Mouse (Mus musculus): Measurements from ENCODE around the gene Fgfr3. TPM values are rescaled to one million over a fixed set of nuclear protein-coding genes. Genes with fewer than 3 reads are reported as not detected.

The Fgfr3 gene
- polyA plus RNA-seq (2014; fragmentation: Nextera tagmentation; extraction: Ambion mirVana) = 11.1 and 13.7 TPM in 2 replicates

- peak within 1 kb of the TSS; percentile 19; the same call in 1 of the 2 replicates for H3K27ac ChIP-seq (ENCODE audit: low read depth)
- H3K4me1 ChIP-seq (replicated peaks; ENCODE audit: control insufficient read depth, insufficient read depth, low read length) = peaks cover 16% of the 10 kb centered on the region
- no peaks in the 10 kb centered on the region for H3K9me3 ChIP-seq (ENCODE audit: control insufficient read depth, low read length)
- H3K27me3 ChIP-seq (replicated peaks; ENCODE audit: control insufficient read depth, insufficient read depth, low read length) = peaks cover 18% of the 10 kb centered on the region
- H3K4me3 ChIP-seq (ENCODE audit: low read depth, low read length) = peak within 1 kb of the TSS; percentile 74
- ATAC-seq (replicated peaks; ENCODE audit: low FRiP score, low TSS enrichment, low read depth) (peak; percentile 59), DNase-seq (ENCODE audit: low spot score) (peak; percentile 88)
- no peaks in the 10 kb centered on the region for H3K36me3 ChIP-seq (ENCODE audit: control insufficient read depth, insufficient read depth, low read length)
- peak within 1 kb of the TSS; percentile 59 for H3K9ac ChIP-seq (ENCODE audit: low read length)
- under 1% methylated on average over 72 of the region's 73 CpGs for WGBS
- H3K4me2 ChIP-seq (ENCODE audit: low read length) = peak within 1 kb of the TSS; percentile 99
These were observed at the start of gene Fgfr3 for GRCm38 (mm10) chr5:33721541-33722265. Fgfr3 (plus strand) TSS chr5:33721674.

GRCm38 (mm10) chr5:33674439-33674838 is 47.0 kb upstream of the Fgfr3 start:
- DNase-seq (ENCODE audit: low spot score) = peak; percentile 51
- no peak overlapping the region; the same call in 1 of the 2 replicates for H3K27ac ChIP-seq (ENCODE audit: low read depth)
- H3K9ac ChIP-seq (ENCODE audit: low read length) = no peak overlapping the region
- no peak overlapping the region for H3K4me2 ChIP-seq (ENCODE audit: low read length)
- 86% methylated on average over 3 of the region's 3 CpGs for WGBS
- no peaks in the 10 kb centered on the region for H3K4me1 ChIP-seq (replicated peaks; ENCODE audit: control insufficient read depth, insufficient read depth, low read length)
- H3K27me3 ChIP-seq (replicated peaks; ENCODE audit: control insufficient read depth, insufficient read depth, low read length) = no peaks in the 10 kb centered on the region
- no peak overlapping the region for H3K4me3 ChIP-seq (ENCODE audit: low read depth, low read length)
- ATAC-seq (replicated peaks; ENCODE audit: low FRiP score, low TSS enrichment, low read depth) = peak; percentile 40; the same call in 1 of the 2 replicates
- H3K9me3 ChIP-seq (ENCODE audit: control insufficient read depth, low read length) = no peaks in the 10 kb centered on the region
- H3K36me3 ChIP-seq (ENCODE audit: control insufficient read depth, insufficient read depth, low read length) = peaks cover 42% of the 10 kb centered on the region

- ATAC-seq (replicated peaks; ENCODE audit: low FRiP score, low TSS enrichment, low read depth) = no peak; the same call in 1 of the 2 replicates
These were observed 45.5 kb upstream of the Fgfr3 start for GRCm38 (mm10) chr5:33675964-33676363.

GRCm38 (mm10) chr5:33678244-33678643 is 43.2 kb upstream of the Fgfr3 start:
- no peak overlapping the region for H3K27ac ChIP-seq (ENCODE audit: low read depth)
- 82% methylated on average over 5 of the region's 5 CpGs for WGBS
- no peak overlapping the region for H3K4me2 ChIP-seq (ENCODE audit: low read length)
- DNase-seq (ENCODE audit: low spot score) (no peak), ATAC-seq (replicated peaks; ENCODE audit: low FRiP score, low TSS enrichment, low read depth) (no peak)
- H3K4me3 ChIP-seq (ENCODE audit: low read depth, low read length) = no peak overlapping the region
- H3K36me3 ChIP-seq (ENCODE audit: control insufficient read depth, insufficient read depth, low read length) = peaks cover 4% of the 10 kb centered on the region; the same call in 1 of the 2 replicates
- no peak overlapping the region for H3K9ac ChIP-seq (ENCODE audit: low read length)
- H3K27me3 ChIP-seq (replicated peaks; ENCODE audit: control insufficient read depth, insufficient read depth, low read length) = no peaks in the 10 kb centered on the region
- H3K9me3 ChIP-seq (ENCODE audit: control insufficient read depth, low read length) = no peaks in the 10 kb centered on the region
- no peaks in the 10 kb centered on the region for H3K4me1 ChIP-seq (replicated peaks; ENCODE audit: control insufficient read depth, insufficient read depth, low read length)

More at GRCm38 (mm10) chr5:33675964-33676363, 45.5 kb upstream of the Fgfr3 start:
- H3K36me3 ChIP-seq (ENCODE audit: control insufficient read depth, insufficient read depth, low read length) = peaks cover 27% of the 10 kb centered on the region
- no peak overlapping the region for H3K27ac ChIP-seq (ENCODE audit: low read depth)
- peak; percentile 82 for DNase-seq (ENCODE audit: low spot score)
- no peak overlapping the region for H3K9ac ChIP-seq (ENCODE audit: low read length)
- WGBS = 12% methylated on average over 1 of the region's 1 CpGs
- no peaks in the 10 kb centered on the region for H3K9me3 ChIP-seq (ENCODE audit: control insufficient read depth, low read length)
- H3K27me3 ChIP-seq (replicated peaks; ENCODE audit: control insufficient read depth, insufficient read depth, low read length) = no peaks in the 10 kb centered on the region
- no peak overlapping the region for H3K4me2 ChIP-seq (ENCODE audit: low read length)
- H3K4me1 ChIP-seq (replicated peaks; ENCODE audit: control insufficient read depth, insufficient read depth, low read length) = no peaks in the 10 kb centered on the region
- H3K4me3 ChIP-seq (ENCODE audit: low read depth, low read length) = no peak overlapping the region

GRCm38 (mm10) chr5:33681044-33681443 is 40.4 kb upstream of the Fgfr3 start:
- Histone ChIP-seq H3K4me2 (ENCODE audit: low read length) (no peak overlapping the region), H3K36me3 (ENCODE audit: control insufficient read depth, insufficient read depth, low read length) (no peaks in the 10 kb centered on the region), H3K9ac (ENCODE audit: low read length) (no peak overlapping the region), H3K9me3 (ENCODE audit: control insufficient read depth, low read length) (no peaks in the 10 kb centered on the region), H3K4me1 (replicated peaks; ENCODE audit: control insufficient read depth, insufficient read depth, low read length) (no peaks in the 10 kb centered on the region), H3K4me3 (ENCODE audit: low read depth, low read length) (no peak overlapping the region), H3K27me3 (replicated peaks; ENCODE audit: control insufficient read depth, insufficient read depth, low read length) (no peaks in the 10 kb centered on the region), H3K27ac (ENCODE audit: low read depth) (no peak overlapping the region)
- DNase-seq (ENCODE audit: low spot score) (peak; percentile 50), ATAC-seq (replicated peaks; ENCODE audit: low FRiP score, low TSS enrichment, low read depth) (no peak)
- WGBS = 52% methylated on average over 3 of the region's 3 CpGs

- Histone ChIP-seq H3K27me3 (replicated peaks; ENCODE audit: control insufficient read depth, insufficient read depth, low read length) (no peaks in the 10 kb centered on the region), H3K4me2 (ENCODE audit: low read length) (no peak overlapping the region), H3K27ac (ENCODE audit: low read depth) (no peak overlapping the region), H3K9me3 (ENCODE audit: control insufficient read depth, low read length) (no peaks in the 10 kb centered on the region), H3K9ac (ENCODE audit: low read length) (no peak overlapping the region), H3K4me1 (replicated peaks; ENCODE audit: control insufficient read depth, insufficient read depth, low read length) (no peaks in the 10 kb centered on the region), H3K36me3 (ENCODE audit: control insufficient read depth, insufficient read depth, low read length) (no peaks in the 10 kb centered on the region), H3K4me3 (ENCODE audit: low read depth, low read length) (no peak overlapping the region)
- DNase-seq (ENCODE audit: low spot score) (no peak), ATAC-seq (replicated peaks; ENCODE audit: low FRiP score, low TSS enrichment, low read depth) (no peak)
- WGBS = 80% methylated on average over 15 of the region's 15 CpGs
These were observed 39.7 kb upstream of the Fgfr3 start for GRCm38 (mm10) chr5:33681611-33682388.

- Histone ChIP-seq H3K9me3 (ENCODE audit: control insufficient read depth, low read length) (no peaks in the 10 kb centered on the region), H3K36me3 (ENCODE audit: control insufficient read depth, insufficient read depth, low read length) (no peaks in the 10 kb centered on the region), H3K27me3 (replicated peaks; ENCODE audit: control insufficient read depth, insufficient read depth, low read length) (no peaks in the 10 kb centered on the region), H3K4me3 (ENCODE audit: low read depth, low read length) (no peak overlapping the region), H3K4me2 (ENCODE audit: low read length) (no peak overlapping the region), H3K27ac (ENCODE audit: low read depth) (no peak overlapping the region), H3K4me1 (replicated peaks; ENCODE audit: control insufficient read depth, insufficient read depth, low read length) (no peaks in the 10 kb centered on the region), H3K9ac (ENCODE audit: low read length) (no peak overlapping the region)
- ATAC-seq (replicated peaks; ENCODE audit: low FRiP score, low TSS enrichment, low read depth) (no peak), DNase-seq (ENCODE audit: low spot score) (no peak)
- WGBS = 88% methylated on average over 4 of the region's 4 CpGs
These were observed 38.5 kb upstream of the Fgfr3 start for GRCm38 (mm10) chr5:33682963-33683362.

GRCm38 (mm10) chr5:33683897-33684652 is 37.4 kb upstream of the Fgfr3 start:
- Histone ChIP-seq H3K4me2 (ENCODE audit: low read length) (no peak overlapping the region), H3K9ac (ENCODE audit: low read length) (no peak overlapping the region), H3K36me3 (ENCODE audit: control insufficient read depth, insufficient read depth, low read length) (no peaks in the 10 kb centered on the region), H3K4me1 (replicated peaks; ENCODE audit: control insufficient read depth, insufficient read depth, low read length) (no peaks in the 10 kb centered on the region), H3K27ac (ENCODE audit: low read depth) (no peak overlapping the region), H3K4me3 (ENCODE audit: low read depth, low read length) (no peak overlapping the region), H3K9me3 (ENCODE audit: control insufficient read depth, low read length) (no peaks in the 10 kb centered on the region), H3K27me3 (replicated peaks; ENCODE audit: control insufficient read depth, insufficient read depth, low read length) (no peaks in the 10 kb centered on the region)
- WGBS = 46% methylated on average over 7 of the region's 7 CpGs
- DNase-seq (ENCODE audit: low spot score) (peak; percentile 76), ATAC-seq (replicated peaks; ENCODE audit: low FRiP score, low TSS enrichment, low read depth) (peak; percentile 45; the same call in 1 of the 2 replicates)
